Mouse (Mus musculus) embryonic stem cell, embryonic (primary cell): ENCODE data around the gene Slc15a1.

Source experiments
- CTCF ChIA-PET, 4 experiments: fragments of 300-600 bp in 2 of 4; fragments of 350-600 bp in 2 of 4; sonication (Branson Sonifier 250); formaldehyde crosslinking; loops; one replicate each; lab custom pipeline; 2022; ENCODE audit warnings: inconsistent platforms in 2 of 4; lab: Charles Lee
- POLR2A ChIA-PET, 4 experiments: fragments of 300-600 bp in 2 of 4; fragments of 350-600 bp in 2 of 4; sonication (Branson Sonifier 250); formaldehyde crosslinking; loops; one replicate each; lab custom pipeline; 2022; ENCODE audit warnings: antibody characterized with exemption in 4 of 4, inconsistent platforms in 1 of 4; lab: Charles Lee

The Slc15a1 gene

GRCm38 (mm10) chr14:121500577-121500976 is 4.5 kb downstream of the Slc15a1 start:
- POLR2A ChIA-PET: interaction anchor here in 1 of 4 experiments (0.7 to 0.8 kb wide), 3 partner anchors 15 to 968 kb away, joined by 3 to 4 read pairs (median 3); no protein-coding TSS in a partner anchor

GRCm38 (mm10) chr14:121499769-121500168 is 5.3 kb downstream of the Slc15a1 start:
- CTCF ChIA-PET: no interaction called here
- POLR2A ChIA-PET: interaction anchor here in 1 of 4 experiments (0.6 kb wide), 1 partner anchor 895 kb away, joined by 3 read pairs; no protein-coding TSS in a partner anchor

More at GRCm38 (mm10) chr14:121500577-121500976, 4.5 kb downstream of the Slc15a1 start:
- CTCF ChIA-PET: interaction anchor here in 1 of 4 experiments (1.2 kb wide), 1 partner anchor 46 kb away, joined by 4 read pairs; no protein-coding TSS in a partner anchor

GRCm38 (mm10) chr14:121497800-121498199 is 7.3 kb downstream of the Slc15a1 start:
- CTCF ChIA-PET: no interaction called here

GRCm38 (mm10) chr14:121495741-121496140 is 9.3 kb downstream of the Slc15a1 start:
- ChIA-PET CTCF (interaction anchor here in 2 of 4 experiments (0.6 to 1.0 kb wide), 2 partner anchors 40 to 322 kb away, joined by 3 to 4 read pairs; no protein-coding TSS in a partner anchor), POLR2A (interaction anchor here in 2 of 4 experiments (1.6 to 7.3 kb wide), 2 partner anchors 9 to 10 kb away, joined by 5 to 46 read pairs; partner anchors contain the start of gene Slc15a1 (in 1 of the 2))

More at GRCm38 (mm10) chr14:121497800-121498199, 7.3 kb downstream of the Slc15a1 start:
- POLR2A ChIA-PET: interaction anchor here in 1 of 4 experiments (1.0 kb wide), 1 partner anchor 8 kb away, joined by 4 read pairs; no protein-coding TSS in a partner anchor

GRCm38 (mm10) chr14:121495120-121495519 is 9.9 kb downstream of the Slc15a1 start:
- POLR2A ChIA-PET: interaction anchor here in 2 of 4 experiments (1.6 to 7.3 kb wide), 2 partner anchors 10 to 11 kb away, joined by 5 to 46 read pairs; partner anchors contain the start of gene Slc15a1 (in 1 of the 2)
- CTCF ChIA-PET: interaction anchor here in 1 of 4 experiments (0.6 kb wide), 1 partner anchor 323 kb away, joined by 4 read pairs; no protein-coding TSS in a partner anchor

GRCm38 (mm10) chr14:121494238-121494637 is 10.8 kb downstream of the Slc15a1 start:
- POLR2A ChIA-PET: interaction anchor here in 1 of 4 experiments (7.3 kb wide), 1 partner anchor 11 kb away, joined by 46 read pairs; the partner anchor contains the start of gene Slc15a1
- CTCF ChIA-PET: no interaction called here

GRCm38 (mm10) chr14:121493712-121494111 is 11.3 kb downstream of the Slc15a1 start:
- ChIA-PET POLR2A (interaction anchor here in 2 of 4 experiments (3.2 to 7.3 kb wide), 2 partner anchors 11 to 12 kb away, joined by 18 to 46 read pairs; partner anchors contain the start of gene Slc15a1 (in 2 of the 2)), CTCF (interaction anchor here in 1 of 4 experiments (0.5 kb wide), 1 partner anchor 696 kb away, joined by 3 read pairs; no protein-coding TSS in a partner anchor)

- CTCF ChIA-PET: no interaction called here
These were observed 12.7 kb downstream of the Slc15a1 start for GRCm38 (mm10) chr14:121492328-121492727.

GRCm38 (mm10) chr14:121485722-121486121 is 19.3 kb downstream of the Slc15a1 start:
- POLR2A ChIA-PET: interaction anchor here in 1 of 4 experiments (0.7 kb wide), 1 partner anchor 578 kb away, joined by 3 read pairs; no protein-coding TSS in a partner anchor
- CTCF ChIA-PET: interaction anchor here in 2 of 4 experiments (0.6 to 1.1 kb wide), 3 partner anchors 10 to 30 kb away, joined by 3 to 4 read pairs (median 3); no protein-coding TSS in a partner anchor

More at GRCm38 (mm10) chr14:121492328-121492727, 12.7 kb downstream of the Slc15a1 start:
- POLR2A ChIA-PET: interaction anchor here in 3 of 4 experiments (0.6 to 7.3 kb wide), 4 partner anchors 13 to 306 kb away, joined by 3 to 46 read pairs (median 10); partner anchors contain the start of gene Slc15a1 (in 3 of the 3)

- ChIA-PET CTCF (no interaction called here), POLR2A (no interaction called here)
These were observed 20.6 kb downstream of the Slc15a1 start for GRCm38 (mm10) chr14:121484436-121484835.

- ChIA-PET CTCF (interaction anchor here in 1 of 4 experiments (0.6 kb wide), 1 partner anchor 482 kb away, joined by 3 read pairs; no protein-coding TSS in a partner anchor), POLR2A (no interaction called here)
These were observed 22.9 kb downstream of the Slc15a1 start for GRCm38 (mm10) chr14:121482181-121482580.

GRCm38 (mm10) chr14:121481591-121481990 is 23.5 kb downstream of the Slc15a1 start:
- POLR2A ChIA-PET: no interaction called here
- CTCF ChIA-PET: no interaction called here

- POLR2A ChIA-PET: no interaction called here
- CTCF ChIA-PET: no interaction called here
These were observed 26.0 kb downstream of the Slc15a1 start for GRCm38 (mm10) chr14:121479096-121479495.

- POLR2A ChIA-PET: interaction anchor here in 1 of 4 experiments (1.4 to 1.5 kb wide), 2 partner anchors 11 kb away, joined by 3 read pairs; no protein-coding TSS in a partner anchor
- CTCF ChIA-PET: no interaction called here
These were observed 26.9 kb downstream of the Slc15a1 start for GRCm38 (mm10) chr14:121477925-121478693.

- ChIA-PET POLR2A (interaction anchor here in 1 of 4 experiments (1.2 kb wide), 1 partner anchor 33 kb away, joined by 4 read pairs; no protein-coding TSS in a partner anchor), CTCF (interaction anchor here in 1 of 4 experiments (0.7 kb wide), 1 partner anchor 84 kb away, joined by 3 read pairs; no protein-coding TSS in a partner anchor)
These were observed 31.2 kb downstream of the Slc15a1 start for GRCm38 (mm10) chr14:121473869-121474268.

- POLR2A ChIA-PET: interaction anchor here in 2 of 4 experiments (0.9 to 1.1 kb wide), 2 partner anchors 35 to 118 kb away, joined by 3 read pairs; no protein-coding TSS in a partner anchor
- CTCF ChIA-PET: interaction anchor here in 1 of 4 experiments (0.6 kb wide), 1 partner anchor 500 kb away, joined by 3 read pairs; no protein-coding TSS in a partner anchor
These were observed 33.4 kb downstream of the Slc15a1 start for GRCm38 (mm10) chr14:121471545-121472121.

GRCm38 (mm10) chr14:121469601-121470000 is 35.5 kb downstream of the Slc15a1 start:
- POLR2A ChIA-PET: no interaction called here
- CTCF ChIA-PET: no interaction called here

- ChIA-PET CTCF (no interaction called here), POLR2A (interaction anchor here in 3 of 4 experiments (0.6 to 0.7 kb wide), 3 partner anchors 102 to 663 kb away, joined by 3 read pairs; no protein-coding TSS in a partner anchor)
These were observed 37.4 kb downstream of the Slc15a1 start for GRCm38 (mm10) chr14:121467646-121468045.
